Mouse (Mus musculus) heart, postnatal 0 days (tissue): ENCODE measurements at regions not wholly inside any gene's neighbourhood (a gene's known extent, or its start where the extent isn't known, plus 50 kb on each side); places are given as distances from the start of the nearest gene placed in this dataset.

Experiments
- CTCF ChIP-seq: IDR thresholded peaks from 2 replicates; pipeline ENCODE4 v1.5.1; 2016; ENCODE audit warnings: antibody characterized with exemption, control low read depth, low read depth
- EP300 ChIP-seq: IDR thresholded peaks from 2 replicates; pipeline ENCODE4 v1.6.1; 2016; ENCODE audit warnings: antibody characterized with exemption, low read depth

GRCm38 (mm10) chr7:70698986-70699385 is 332.5 kb upstream of the Nr2f2 start:
- TF ChIP-seq CTCF (no peak), EP300 (no peak)
